Mouse (Mus musculus) lung, postnatal 0 days (tissue): ENCODE data around the gene Tbc1d14.

Source experiments
- CTCF ChIP-seq: IDR thresholded peaks from 2 replicates; pipeline ENCODE4 v1.5.1; 2016; ENCODE audit warnings: antibody characterized with exemption, mild to moderate bottlenecking
- EP300 ChIP-seq: IDR thresholded peaks from 2 replicates; pipeline ENCODE4 v1.6.1; 2016; ENCODE audit warnings: antibody characterized with exemption, mild to moderate bottlenecking, control low read depth

GRCm38 (mm10) chr5:36458926-36459325 lies 134.2 kb downstream of the Tbc1d14 start:
- peak; percentile 71 for TF ChIP-seq CTCF
- no peak for TF ChIP-seq EP300
